Mouse (Mus musculus): ENCODE measurements around the gene Cntnap5a. TPM values are rescaled to one million over a fixed set of nuclear protein-coding genes. Genes with fewer than 3 reads are reported as not detected.

Gene Cntnap5a
- polyA plus RNA-seq (2021; fragmentation: Nextera tagmentation), result 1.0 and 1.7 TPM in 2 replicates
- long read RNA-seq, experiment 1, partial matches to known transcripts, result 0 of 6 reads
- long read RNA-seq, experiment 1, other reads (novel, unspliced or antisense), result 6 of 6 reads
- long read RNA-seq, experiment 2, partial matches to known transcripts, result 0 of 10 reads
- long read RNA-seq, experiment 2, other reads (novel, unspliced or antisense), result 10 of 10 reads

GRCm38 (mm10) chr1:115684518-115685368 is at the start of gene Cntnap5a:
Gene Cntnap5a, plus strand, starts transcription at chr1:115684756.

